Mouse (Mus musculus) G1E (cell line): Measurements from ENCODE around the gene Hexim1.

Source experiments
- CTCF ChIP-seq: IDR thresholded peaks from 2 replicates; pipeline ENCODE4 v1.5.1; 2012; ENCODE audit warnings: low read depth, low read length, inconsistent platforms, mixed read lengths
- GATA1 ChIP-seq: IDR thresholded peaks from 2 replicates; pipeline ENCODE4 v1.6.1; 2012; ENCODE audit warnings: borderline replicate concordance, low read length, inconsistent platforms, mixed read lengths
- POLR2AphosphoS5 ChIP-seq: IDR thresholded peaks from 2 replicates; pipeline ENCODE4 v1.6.1; 2012; ENCODE audit warnings: low read depth, low read length, inconsistent platforms; ENCODE audit not compliant: insufficient replicate concordance
- TAL1 ChIP-seq: conservative IDR thresholded peaks from 2 replicates; pipeline ENCODE4 v1.6.1; 2012; ENCODE audit warnings: low read depth, low read length, inconsistent platforms, mixed read lengths

DNA sequence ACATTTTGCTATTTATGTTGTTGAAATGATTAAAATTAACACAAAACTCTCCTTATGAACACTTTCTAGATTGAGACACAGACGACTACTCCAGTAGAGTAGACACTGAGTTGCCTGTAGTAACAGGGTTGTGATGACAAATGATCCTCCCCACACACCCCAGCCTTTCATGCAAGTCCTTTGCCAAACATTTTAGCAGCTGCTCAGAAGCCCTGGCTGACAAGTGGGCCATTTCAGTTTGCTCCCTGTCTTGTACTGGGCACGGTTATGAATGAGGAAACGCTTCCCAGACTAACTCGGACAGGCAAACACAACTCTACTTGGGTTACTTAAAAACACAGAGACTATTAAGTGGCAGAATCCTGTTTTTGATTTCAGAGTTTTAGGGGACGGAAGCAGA is 4.3 kb downstream of the Hexim1 start:
- TF ChIP-seq CTCF (no peak), GATA1 (no peak), TAL1 (no peak), POLR2AphosphoS5 (no peak)
